Mouse (Mus musculus) cortical plate, adult 2 months (tissue): ENCODE results near the gene Borcs8.

Experiments used
- CTCF ChIP-seq: fragments of 200-500 bp; IDR thresholded peaks from 2 replicates; pipeline ENCODE4 v1.5.1; 2011; ENCODE audit warnings: mild to moderate bottlenecking, control low read depth, low read length; ENCODE audit not compliant: insufficient read depth; ENCODE audit errors: extremely low read depth
- POLR2A ChIP-seq: fragments of 200-500 bp; IDR thresholded peaks from 2 replicates; pipeline ENCODE4 v1.6.1; 2011; ENCODE audit warnings: mild to moderate bottlenecking, low read length, control low read depth; ENCODE audit not compliant: insufficient read depth; ENCODE audit errors: extremely low read depth

DNA sequence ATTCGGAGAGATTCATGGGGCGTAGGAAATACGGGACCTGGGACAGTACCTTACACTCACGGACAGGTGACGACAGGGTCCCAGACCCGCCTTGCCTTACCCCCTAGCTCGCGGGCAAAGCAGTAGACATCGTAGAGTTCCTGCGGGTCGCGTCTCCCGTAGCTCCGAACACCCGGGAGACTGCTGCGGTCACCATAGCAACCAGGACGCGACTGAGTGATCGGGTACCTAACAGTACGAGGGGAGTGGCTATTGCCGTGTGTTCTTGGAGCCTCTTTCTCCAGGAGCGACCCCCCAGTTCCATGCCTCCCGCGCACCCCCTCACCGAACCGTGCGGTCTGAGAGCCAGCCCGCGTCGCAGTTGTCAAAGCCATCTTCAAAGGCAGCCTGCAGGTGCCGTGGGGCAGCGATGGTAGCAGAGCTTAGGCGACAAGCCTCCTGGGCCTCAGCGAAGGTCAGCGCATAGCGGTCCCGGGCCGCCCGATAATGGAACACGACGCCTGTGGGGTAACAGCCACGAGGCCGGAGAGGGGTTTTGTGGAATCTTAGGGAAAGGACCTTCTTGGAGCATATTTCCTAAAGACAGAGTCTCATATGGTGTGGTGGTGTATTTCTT, 26.8 kb upstream of the Borcs8 start:
- TF ChIP-seq POLR2A (no peak), CTCF (no peak)
